Mouse (Mus musculus) left cerebral cortex, adult 18-20 months (tissue): Measurements from ENCODE around the gene Ehf. TPM values are rescaled to one million over a fixed set of nuclear protein-coding genes. Genes with fewer than 3 reads are reported as not detected.

ENCODE experiments used
- DNase-seq, 2 experiments: peaks; one replicate each; pipeline ENCODE4 v3.0.0; 2021 to 2022; ENCODE audit warnings: low spot score in 2 of 2, mixed read lengths in 1 of 2
- total RNA-seq, 2 experiments: library from RNA; stranded (reverse); gene quantifications; 2 replicates each; pipeline ENCODE4 v1.2.3; 2021

Gene Ehf
- total RNA-seq, 2 experiments from 2014 or later: 0.07 TPM; not detected in 1

GRCm38 (mm10) chr2:103294526-103294925 lies 8.6 kb downstream of the Ehf start:
- no peak for DNase-seq

- DNase-seq: no peak
Measured at GRCm38 (mm10) chr2:103293751-103294150, 9.3 kb downstream of the Ehf start.

- no peak for DNase-seq
Measured at GRCm38 (mm10) chr2:103293214-103293613, 9.9 kb downstream of the Ehf start.

GRCm38 (mm10) chr2:103290705-103291269 lies 12.3 kb downstream of the Ehf start:
- DNase-seq: no peak

GRCm38 (mm10) chr2:103290167-103290566 lies 12.9 kb downstream of the Ehf start:
- no peak for DNase-seq

- no peak for DNase-seq
Measured at GRCm38 (mm10) chr2:103289407-103289950, 13.6 kb downstream of the Ehf start.

GRCm38 (mm10) chr2:103287716-103288115 lies 15.4 kb downstream of the Ehf start:
- DNase-seq: no peak

- no peak for DNase-seq
Measured at GRCm38 (mm10) chr2:103285561-103285960, 17.5 kb downstream of the Ehf start.

GRCm38 (mm10) chr2:103283730-103284129 lies 19.3 kb downstream of the Ehf start:
- DNase-seq: no peak

GRCm38 (mm10) chr2:103282184-103282750 lies 20.8 kb downstream of the Ehf start:
- DNase-seq: no peak

- no peak for DNase-seq
Measured at GRCm38 (mm10) chr2:103279927-103280326, 23.2 kb downstream of the Ehf start.

GRCm38 (mm10) chr2:103278476-103278875 lies 24.6 kb downstream of the Ehf start:
- DNase-seq: no peak

- no peak for DNase-seq
Measured at GRCm38 (mm10) chr2:103277794-103278193, 25.3 kb downstream of the Ehf start.

GRCm38 (mm10) chr2:103275316-103275960 lies 27.6 kb downstream of the Ehf start:
- no peak for DNase-seq

- DNase-seq: peak; percentile 43 to 55
Measured at GRCm38 (mm10) chr2:103274803-103275202, 28.3 kb downstream of the Ehf start.

- no peak for DNase-seq
Measured at GRCm38 (mm10) chr2:103274270-103274669, 28.8 kb downstream of the Ehf start.

GRCm38 (mm10) chr2:103271481-103271880 lies 31.6 kb downstream of the Ehf start:
- DNase-seq: no peak

- DNase-seq: no peak
Measured at GRCm38 (mm10) chr2:103270556-103271160, 32.4 kb downstream of the Ehf start.

- DNase-seq: no peak
Measured at GRCm38 (mm10) chr2:103239086-103239485, 64.0 kb downstream of the Ehf start.

GRCm38 (mm10) chr2:103226781-103227180 lies 76.3 kb downstream of the Ehf start:
- no peak for DNase-seq

- DNase-seq: no peak
Measured at GRCm38 (mm10) chr2:103220871-103221270, 82.2 kb downstream of the Ehf start.

- no peak for DNase-seq
Measured at GRCm38 (mm10) chr2:103218323-103218722, 84.8 kb downstream of the Ehf start.
